Mouse (Mus musculus) embryonic stem cell, embryonic (primary cell): ENCODE data around the gene Tepsin.

Experiments used
- CTCF ChIA-PET, 4 experiments: fragments of 300-600 bp in 2 of 4; fragments of 350-600 bp in 2 of 4; sonication (Branson Sonifier 250); formaldehyde crosslinking; loops; one replicate each; lab custom pipeline; 2022; ENCODE audit warnings: inconsistent platforms in 2 of 4; lab: Charles Lee
- POLR2A ChIA-PET, 4 experiments: fragments of 300-600 bp in 2 of 4; fragments of 350-600 bp in 2 of 4; sonication (Branson Sonifier 250); formaldehyde crosslinking; loops; one replicate each; lab custom pipeline; 2022; ENCODE audit warnings: antibody characterized with exemption in 4 of 4, inconsistent platforms in 1 of 4; lab: Charles Lee

Gene Tepsin

DNA sequence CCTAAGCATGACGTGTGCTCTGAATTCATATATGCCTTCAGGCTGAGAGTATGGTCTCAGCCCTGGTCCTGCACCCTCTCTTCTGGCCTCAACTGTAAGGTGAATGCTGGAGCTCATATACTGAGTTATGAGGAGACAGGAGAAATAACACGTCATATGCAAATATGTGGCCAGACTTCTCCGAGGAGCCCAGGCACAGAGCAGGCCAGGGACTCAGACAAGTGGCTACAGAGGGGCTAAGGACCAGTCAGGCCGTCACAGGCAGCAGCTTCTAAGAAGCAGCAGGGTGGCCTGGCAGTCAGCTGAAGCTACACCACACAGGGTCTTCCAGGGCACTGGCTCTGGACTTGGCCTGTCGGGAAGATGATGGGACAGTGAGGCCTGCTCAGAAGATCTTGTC, 35.2 kb downstream of the Tepsin start:
- ChIA-PET CTCF (interaction anchor here in 1 of 4 experiments (0.6 to 2.9 kb wide), 2 partner anchors 30 to 68 kb away, joined by 7 to 20 read pairs; no protein-coding TSS in a partner anchor), POLR2A (interaction anchor here in 1 of 4 experiments (1.7 kb wide), 1 partner anchor 14 kb away, joined by 4 read pairs; no protein-coding TSS in a partner anchor)

DNA sequence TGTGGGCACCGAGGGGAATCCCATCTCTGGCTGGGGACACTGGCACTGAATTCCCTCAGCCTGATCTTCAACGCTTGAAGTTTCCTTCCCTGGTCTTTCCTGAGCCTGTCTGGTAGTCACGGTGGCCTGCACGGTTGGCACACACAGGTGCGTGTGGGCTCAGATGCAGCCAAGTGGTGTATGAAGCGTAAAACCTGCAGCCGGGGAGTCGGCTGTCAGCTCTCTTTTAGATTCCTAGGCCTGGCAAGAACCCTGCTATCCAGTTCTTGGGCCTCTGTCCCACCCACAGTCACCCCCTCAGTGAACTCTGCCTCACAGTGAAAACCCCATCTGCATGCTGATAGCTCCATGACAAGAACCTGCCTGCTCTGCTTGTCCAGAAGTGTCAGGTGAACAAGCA, 37.9 kb downstream of the Tepsin start:
- POLR2A ChIA-PET, result interaction anchor here in 3 of 4 experiments (0.5 to 1.3 kb wide), 8 partner anchors 10 to 119 kb away, joined by 3 to 4 read pairs (median 4); partner anchors contain the start of gene Baiap2 (in 2 of the 3)

DNA sequence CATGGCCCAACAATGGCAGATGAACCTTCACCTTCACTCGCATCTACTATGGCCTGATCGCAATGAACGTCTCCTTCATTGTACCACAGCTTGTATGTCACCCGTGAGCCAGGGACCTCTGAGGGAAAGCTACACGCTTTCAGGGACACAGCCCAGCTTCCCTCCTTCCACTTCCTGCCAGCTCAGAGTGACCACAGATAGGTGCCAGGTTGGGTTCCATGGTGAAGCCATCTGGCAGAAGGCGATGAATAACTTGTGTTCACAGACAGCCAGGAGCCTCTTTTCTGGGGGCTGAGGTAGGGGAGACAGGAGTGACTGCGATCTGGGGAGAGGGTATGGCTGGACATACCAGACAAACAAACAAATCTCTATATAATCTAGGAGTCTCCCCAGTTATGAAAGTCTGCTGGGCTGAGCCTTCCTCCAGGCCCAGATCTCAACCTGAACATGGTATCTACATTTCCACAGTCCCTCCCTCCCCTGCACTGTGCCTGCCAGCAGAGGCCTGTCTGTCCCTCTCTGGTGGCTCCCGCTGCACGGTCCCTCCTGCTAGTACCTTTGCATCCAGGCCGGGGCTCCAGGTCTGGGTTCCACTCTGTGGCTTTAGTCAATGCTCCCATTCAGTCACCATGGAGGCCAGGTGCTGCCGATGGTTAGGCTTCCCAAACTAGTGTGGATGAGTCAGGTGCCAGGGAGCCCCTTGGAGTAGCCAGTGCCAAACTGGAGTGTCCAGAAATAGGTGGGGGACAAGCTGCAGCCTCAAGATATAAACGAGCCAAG, 42.4 kb downstream of the Tepsin start:
- POLR2A ChIA-PET, result no interaction called here
- CTCF ChIA-PET, result interaction anchor here in 2 of 4 experiments (0.9 to 2.3 kb wide), 2 partner anchors 9 to 11 kb away, joined by 3 to 11 read pairs; no protein-coding TSS in a partner anchor

More for the DNA sequence above, 37.9 kb downstream of the Tepsin start:
- CTCF ChIA-PET, result interaction anchor here in 1 of 4 experiments (0.5 to 0.8 kb wide), 2 partner anchors 49 to 246 kb away, joined by 3 read pairs; no protein-coding TSS in a partner anchor

DNA sequence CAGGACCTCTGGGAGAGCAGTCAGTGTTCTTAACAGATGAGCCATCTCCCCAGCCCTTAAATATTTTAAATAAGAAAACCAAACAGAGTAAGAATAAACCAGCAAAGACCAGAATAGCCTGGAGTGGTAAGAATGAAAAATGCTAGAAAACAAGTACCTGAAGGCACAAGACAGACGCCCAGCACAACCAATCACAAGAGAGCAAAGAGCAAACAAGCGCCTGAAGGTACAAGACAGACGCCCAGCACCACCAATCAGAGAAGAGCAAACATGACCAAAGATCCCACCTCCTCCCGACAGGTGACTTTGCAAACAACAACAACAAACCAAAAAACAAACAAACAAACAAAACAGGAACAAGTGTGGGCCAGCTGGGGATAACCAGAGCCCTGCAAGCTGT, 44.7 kb downstream of the Tepsin start:
- POLR2A ChIA-PET, result interaction anchor here in 2 of 4 experiments (1.2 to 1.4 kb wide), 3 partner anchors 11 to 29 kb away, joined by 3 to 6 read pairs (median 3); no protein-coding TSS in a partner anchor
- CTCF ChIA-PET, result interaction anchor here in 3 of 4 experiments (1.0 to 1.6 kb wide), 5 partner anchors 11 to 14 kb away, joined by 3 to 8 read pairs (median 4); no protein-coding TSS in a partner anchor

DNA sequence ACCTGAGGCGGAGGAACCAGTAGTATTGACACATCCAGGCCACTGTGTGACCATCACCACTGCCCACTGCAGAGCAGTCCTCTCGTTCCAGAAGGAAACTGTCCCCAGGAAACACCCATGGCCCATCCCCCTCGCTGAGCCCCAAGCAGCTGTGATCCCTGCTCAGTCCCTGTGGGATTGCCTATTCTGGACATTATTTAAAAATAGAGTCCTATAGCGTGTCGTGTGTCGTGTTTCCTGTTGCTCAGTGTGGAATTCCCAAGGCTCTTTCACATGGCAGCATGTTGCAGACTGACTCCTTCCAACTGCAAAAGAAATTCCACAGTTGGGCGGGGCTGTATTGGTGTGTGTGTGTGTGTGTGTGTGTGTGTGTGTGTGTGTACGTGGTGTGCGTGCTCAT, 46.3 kb downstream of the Tepsin start:
- CTCF ChIA-PET, result no interaction called here
- POLR2A ChIA-PET, result no interaction called here

DNA sequence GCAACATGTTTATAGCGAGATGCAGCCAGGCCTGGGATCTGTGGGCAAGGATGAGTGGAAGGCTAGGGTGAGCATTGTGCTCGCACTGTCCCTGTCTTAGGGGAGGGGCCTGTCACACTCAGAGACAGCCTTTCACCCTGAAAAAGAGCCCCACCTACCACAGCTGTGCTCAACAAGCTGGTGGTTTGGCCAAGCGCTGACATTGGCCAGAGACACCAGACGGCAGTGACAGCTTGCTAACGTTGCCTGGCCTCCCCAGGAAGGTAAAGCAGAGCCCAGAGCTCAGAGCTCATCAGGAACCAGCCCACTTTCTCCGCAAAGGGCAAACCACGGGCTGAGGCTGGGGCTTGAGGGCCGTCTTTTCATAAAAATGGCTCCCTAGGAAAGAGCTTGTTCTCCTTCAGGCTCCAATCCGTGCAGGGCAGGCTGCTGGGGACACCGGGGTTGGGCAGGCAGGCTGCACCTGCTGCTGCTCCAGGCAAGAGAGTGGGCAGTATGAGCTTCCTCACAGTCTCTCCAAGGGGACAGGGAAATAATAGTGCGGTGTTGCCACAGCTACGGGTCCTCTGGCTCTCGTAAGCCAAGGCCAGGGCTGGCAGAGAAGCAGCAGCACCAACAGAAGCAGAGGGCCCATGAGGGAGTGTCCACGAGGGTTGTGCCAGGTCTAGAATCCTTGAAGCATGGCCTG, 47.3 kb downstream of the Tepsin start:
- POLR2A ChIA-PET, result interaction anchor here in 3 of 4 experiments (0.8 to 1.6 kb wide), 10 partner anchors 9 to 181 kb away, joined by 3 to 7 read pairs (median 4); partner anchors contain the start of gene Baiap2 (in 1 of the 3)
- CTCF ChIA-PET, result interaction anchor here (0.6 to 5.8 kb wide), 9 partner anchors 7 to 846 kb away, joined by 3 to 29 read pairs (median 3); no protein-coding TSS in a partner anchor

DNA sequence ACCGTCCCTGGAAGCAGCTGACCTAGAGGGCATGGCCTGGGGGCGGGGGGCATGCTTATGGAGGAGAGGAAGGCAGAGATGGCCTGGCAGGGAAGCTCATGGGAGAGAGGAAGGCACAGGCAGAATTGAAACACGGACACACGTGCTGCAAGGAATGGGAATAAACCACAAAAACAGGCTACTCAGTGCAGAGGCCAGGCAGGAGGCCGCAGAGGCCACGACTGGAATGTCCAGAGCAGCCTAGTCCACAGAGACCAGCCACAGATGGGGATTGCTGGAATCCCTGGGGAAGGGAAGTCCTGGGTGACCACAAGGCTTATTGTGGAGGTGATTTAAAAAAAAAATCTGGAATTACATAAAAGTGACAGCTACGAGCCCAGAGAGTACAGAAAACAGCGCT, 49.5 kb downstream of the Tepsin start:
- POLR2A ChIA-PET, result interaction anchor here in 1 of 4 experiments (0.6 to 3.2 kb wide), 6 partner anchors 11 to 106 kb away, joined by 3 to 11 read pairs (median 6); partner anchors contain the start of genes Baiap2 and Slc38a10
- CTCF ChIA-PET, result interaction anchor here in 3 of 4 experiments (0.9 to 5.8 kb wide), 7 partner anchors 11 to 140 kb away, joined by 3 to 29 read pairs (median 4); no protein-coding TSS in a partner anchor

DNA sequence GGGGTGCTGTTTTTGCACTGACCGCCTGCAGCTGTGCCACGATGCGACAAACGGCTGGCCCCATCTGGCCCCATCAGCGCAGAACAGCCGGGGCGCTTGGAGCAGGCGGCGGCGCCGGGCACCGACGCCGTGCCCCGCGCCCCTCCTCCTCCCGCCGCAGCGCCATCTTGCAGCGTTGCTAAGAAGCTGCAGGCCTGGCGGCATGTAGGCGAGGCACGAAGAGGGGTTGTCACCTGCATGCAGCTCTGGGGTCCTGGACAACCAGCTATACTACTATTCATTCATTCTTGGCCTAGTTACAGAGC, 50.3 kb downstream of the Tepsin start:
- CTCF ChIA-PET, result interaction anchor here in 3 of 4 experiments (0.6 to 5.8 kb wide), 11 partner anchors 10 to 139 kb away, joined by 3 to 29 read pairs (median 3); partner anchors contain the start of gene Slc38a10 (in 1 of the 3)
- POLR2A ChIA-PET, result interaction anchor here in 3 of 4 experiments (0.6 to 3.2 kb wide), 8 partner anchors 11 to 1629 kb away, joined by 3 to 11 read pairs (median 4); partner anchors contain the start of gene Baiap2 (in 1 of the 3)

DNA sequence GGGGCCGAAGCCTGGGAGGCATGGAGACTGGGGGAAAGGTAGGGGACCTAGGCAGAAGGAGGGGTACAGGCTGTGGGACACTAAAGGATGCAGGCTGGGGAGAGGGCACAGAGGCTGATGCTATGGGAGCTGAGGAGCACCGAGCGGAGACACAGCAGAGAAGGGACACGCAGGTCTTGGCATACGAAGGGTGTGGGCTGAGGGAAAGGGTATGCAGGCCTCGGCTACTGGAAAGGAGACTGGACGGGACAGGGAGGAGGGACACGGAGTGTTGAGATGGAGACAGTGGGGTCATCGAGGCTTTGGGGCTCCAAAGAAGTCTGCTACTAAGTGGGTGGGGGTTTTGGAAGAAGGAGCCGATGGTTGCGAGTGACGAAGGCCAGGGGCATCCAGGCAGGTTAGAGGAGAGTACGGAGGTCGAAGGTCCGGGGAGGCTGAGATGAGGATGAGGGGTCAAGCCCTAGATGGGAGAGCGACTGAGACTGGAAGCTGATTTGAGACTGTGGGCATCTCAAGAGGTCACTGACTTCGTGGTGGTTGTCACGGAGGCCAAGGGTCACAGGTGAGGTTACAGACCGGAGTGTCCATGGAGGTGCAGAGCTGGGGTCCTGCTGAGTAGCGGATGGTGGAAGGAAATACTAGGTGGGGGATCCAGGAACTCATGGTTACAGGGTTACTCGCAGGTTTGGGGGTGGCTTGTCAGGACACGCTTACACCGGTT, 50.8 kb downstream of the Tepsin start:
- ChIA-PET CTCF (interaction anchor here in 3 of 4 experiments (0.6 to 5.8 kb wide), 8 partner anchors 18 to 104 kb away, joined by 3 to 29 read pairs (median 4); partner anchors contain the start of gene Slc38a10 (in 1 of the 3)), POLR2A (interaction anchor here (0.6 to 3.2 kb wide), 7 partner anchors 10 to 1628 kb away, joined by 3 to 11 read pairs (median 3); partner anchors contain the start of gene Baiap2 (in 1 of the 4))

DNA sequence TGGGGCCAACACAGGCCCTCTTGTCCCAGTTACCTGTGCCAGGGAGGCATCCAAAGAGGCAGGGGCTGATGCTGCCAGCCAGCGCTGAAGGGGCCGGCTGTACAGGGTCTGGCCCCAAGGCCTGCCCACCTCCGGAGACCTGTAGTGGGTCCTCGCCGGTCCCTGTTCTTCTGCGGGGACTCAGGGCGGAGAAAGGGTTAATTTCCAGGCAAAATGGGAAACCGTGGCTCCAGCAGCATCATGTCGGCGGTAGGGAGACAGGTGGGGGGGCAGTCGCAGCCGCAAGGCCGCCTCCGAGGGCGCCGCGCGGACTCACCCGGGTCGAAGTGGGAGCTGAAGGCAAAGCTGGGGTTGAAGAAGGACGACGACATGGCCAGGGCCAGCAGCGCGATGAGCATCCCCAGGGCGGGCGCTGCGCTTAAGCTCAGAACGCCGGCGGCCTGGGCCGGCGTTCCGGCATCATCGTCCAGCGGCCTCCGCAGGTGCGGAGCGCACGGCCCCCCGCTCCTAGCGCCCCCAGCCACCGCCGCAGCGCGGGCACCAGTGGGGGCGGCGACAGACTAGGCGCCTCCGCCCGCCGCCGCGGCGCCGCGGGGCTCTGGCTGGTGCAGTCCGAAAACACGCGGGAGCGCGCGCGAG, 51.9 kb downstream of the Tepsin start, which contains the start of gene Aatk:
TSS of gene Aatk (minus strand) at position 615 of the 639 bp plus-strand sequence.
- POLR2A ChIA-PET, result interaction anchor here in 3 of 4 experiments (0.7 to 1.5 kb wide), 10 partner anchors 9 to 251 kb away, joined by 3 to 6 read pairs (median 4); partner anchors contain the start of genes Baiap2 (in 2 of the 3) and Cep131 (in 1 of the 3)
- CTCF ChIA-PET, result interaction anchor here in 3 of 4 experiments (0.6 to 5.8 kb wide), 6 partner anchors 19 to 259 kb away, joined by 3 to 29 read pairs (median 3); no protein-coding TSS in a partner anchor

DNA sequence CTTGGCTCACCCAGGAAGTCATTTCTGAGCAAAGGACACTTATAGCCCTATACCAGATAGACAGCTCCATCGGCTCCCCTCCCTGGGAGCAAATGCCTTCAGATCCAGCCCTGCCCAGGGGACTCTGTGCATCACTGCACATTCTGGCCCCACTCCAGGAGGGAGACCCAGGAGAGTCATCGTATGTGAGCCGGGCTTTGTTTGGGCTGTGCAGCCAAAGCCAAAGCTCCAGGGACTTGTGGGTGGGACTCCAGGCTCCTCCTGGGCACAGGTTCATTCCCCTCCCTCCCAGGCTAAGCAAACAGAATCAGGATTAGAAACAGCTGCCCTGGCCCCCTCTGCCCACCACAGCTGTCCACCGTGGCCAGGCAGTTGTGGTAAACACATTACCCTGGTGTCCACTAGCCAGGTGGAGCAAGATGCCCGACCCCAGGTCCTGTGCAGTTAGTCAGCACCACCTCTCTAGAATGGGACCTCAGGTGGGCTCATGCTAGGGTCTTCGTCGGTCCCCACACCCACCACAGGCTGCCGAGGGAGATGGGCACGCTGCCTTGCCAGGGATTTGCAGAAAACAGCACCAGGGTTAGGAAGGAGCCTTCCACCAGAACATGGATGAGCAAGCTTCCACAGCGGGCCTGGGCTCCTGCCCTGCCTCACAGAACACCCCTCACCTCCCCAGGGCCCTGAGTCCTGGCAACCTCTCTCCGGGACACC, 52.5 kb downstream of the Tepsin start:
- POLR2A ChIA-PET, result interaction anchor here in 3 of 4 experiments (0.7 to 1.5 kb wide), 9 partner anchors 9 to 143 kb away, joined by 3 to 6 read pairs (median 4); partner anchors contain the start of genes Baiap2 (in 2 of the 3) and Cep131 (in 1 of the 3)

DNA sequence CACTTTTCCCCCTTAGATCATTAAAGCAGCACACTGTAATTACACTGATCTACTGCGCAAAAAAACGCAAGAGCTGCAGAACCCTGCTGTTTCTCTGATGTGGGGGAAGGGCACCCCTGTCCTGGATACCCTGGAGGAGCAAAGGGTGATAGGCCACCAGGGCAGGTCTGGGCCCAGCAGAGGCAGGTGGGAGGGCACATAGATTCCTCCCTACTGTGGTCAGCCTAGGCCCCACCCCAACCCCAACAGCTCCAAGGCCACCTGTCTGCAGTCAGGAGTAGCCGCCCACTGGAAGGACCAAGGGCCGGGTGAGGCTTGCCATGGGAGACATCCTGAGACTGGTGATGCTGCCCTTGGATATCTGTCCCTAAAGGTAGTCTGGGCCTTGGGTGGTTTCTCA, 53.2 kb downstream of the Tepsin start:
- ChIA-PET CTCF (interaction anchor here in 2 of 4 experiments (0.6 kb wide), 2 partner anchors 14 to 43 kb away, joined by 3 to 5 read pairs; no protein-coding TSS in a partner anchor), POLR2A (interaction anchor here in 1 of 4 experiments (1.0 to 1.5 kb wide), 2 partner anchors 17 to 20 kb away, joined by 3 to 4 read pairs; no protein-coding TSS in a partner anchor)

More for the DNA sequence above, 52.5 kb downstream of the Tepsin start:
- CTCF ChIA-PET, result interaction anchor here in 3 of 4 experiments (0.8 to 5.8 kb wide), 5 partner anchors 19 to 259 kb away, joined by 3 to 29 read pairs (median 3); no protein-coding TSS in a partner anchor

DNA sequence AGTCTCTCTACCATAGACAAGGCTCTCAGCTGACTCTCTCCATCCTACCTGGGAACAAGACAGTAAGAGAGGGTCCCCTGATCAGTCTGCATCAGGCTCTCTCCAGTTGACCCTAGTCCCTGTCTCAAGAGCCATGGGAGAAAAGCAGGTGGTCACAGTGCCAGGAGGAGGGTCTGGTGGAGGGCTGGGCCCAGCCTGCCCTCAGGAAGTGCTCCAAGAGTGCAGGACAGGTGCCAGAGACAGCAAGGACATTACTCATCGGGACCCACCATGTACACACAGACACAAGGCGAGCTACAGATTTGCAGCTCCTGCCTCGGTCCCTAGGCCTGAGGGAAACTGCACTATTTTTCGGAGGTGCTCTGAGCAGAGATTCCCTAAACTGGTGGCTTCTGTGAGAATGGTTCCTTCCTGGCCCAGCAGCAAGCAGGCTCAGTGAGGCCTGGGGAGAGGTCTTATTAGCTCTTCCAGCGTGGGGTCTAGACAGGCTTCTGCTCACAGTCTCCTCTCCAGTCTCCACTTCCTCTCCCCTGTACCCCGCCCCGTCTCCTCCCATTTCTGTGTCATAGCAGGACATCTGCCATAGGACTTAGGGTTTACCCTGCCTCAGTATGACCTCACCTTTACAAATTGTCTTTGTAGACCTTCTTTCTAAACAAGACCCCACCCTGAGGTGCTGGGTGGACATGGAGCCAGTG, 56.2 kb downstream of the Tepsin start:
- POLR2A ChIA-PET, result interaction anchor here in 3 of 4 experiments (0.6 to 1.2 kb wide), 8 partner anchors 9 to 152 kb away, joined by 3 to 8 read pairs (median 4); partner anchors contain the start of gene Slc38a10 (in 1 of the 3)
- CTCF ChIA-PET, result interaction anchor here in 1 of 4 experiments (1.2 kb wide), 1 partner anchor 9 kb away, joined by 3 read pairs; no protein-coding TSS in a partner anchor

DNA sequence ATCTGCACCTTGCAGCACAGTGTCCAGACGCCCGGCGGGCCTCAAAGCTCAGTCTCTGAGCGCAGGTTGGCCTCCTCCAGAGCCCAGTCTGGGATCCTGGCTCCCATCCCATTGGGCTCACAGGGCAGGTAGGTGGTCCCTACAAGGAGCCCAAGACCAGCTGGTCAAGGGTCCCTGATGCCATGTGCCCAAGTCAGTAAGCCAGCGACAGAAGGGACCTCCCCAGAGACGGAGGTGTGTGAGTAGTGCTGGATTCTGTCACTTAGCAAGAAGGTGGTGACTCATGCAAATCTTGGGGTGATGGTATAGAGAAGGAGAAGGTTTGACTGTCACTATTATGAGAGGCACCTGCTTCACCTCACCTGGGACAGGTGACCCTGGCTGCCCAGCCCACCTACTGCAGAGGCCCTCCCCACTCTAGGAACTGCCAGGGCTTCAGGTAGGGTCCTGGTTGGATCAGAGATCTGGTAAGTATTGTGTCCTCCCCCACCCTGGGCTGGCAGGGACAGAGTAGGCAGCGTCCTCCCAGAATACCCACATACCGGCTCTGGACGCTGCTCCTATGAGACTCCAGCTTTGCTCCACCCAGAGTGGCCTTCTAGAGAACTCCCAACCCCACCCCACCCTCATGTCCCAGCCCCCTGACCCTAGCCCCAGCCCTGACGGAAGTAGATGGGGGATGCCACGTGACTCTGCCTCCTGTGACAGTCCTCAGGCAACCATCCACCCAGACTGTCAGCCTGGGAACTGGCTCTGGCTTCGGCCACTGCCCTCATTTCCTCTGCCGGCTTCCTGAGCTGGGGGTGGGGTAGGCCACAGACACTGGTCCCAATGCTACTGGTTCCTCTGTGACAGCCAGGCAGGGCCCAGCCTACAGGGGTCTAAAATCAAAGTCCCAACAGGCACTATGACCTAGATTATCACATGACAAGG, 57.1 kb downstream of the Tepsin start:
- ChIA-PET CTCF (interaction anchor here in 1 of 4 experiments (1.2 kb wide), 1 partner anchor 10 kb away, joined by 3 read pairs; no protein-coding TSS in a partner anchor), POLR2A (interaction anchor here in 3 of 4 experiments (0.6 to 1.5 kb wide), 10 partner anchors 10 to 152 kb away, joined by 3 to 5 read pairs (median 4); partner anchors contain the start of genes Baiap2 (in 1 of the 3) and Slc38a10 (in 1 of the 3))
